Mouse (Mus musculus) heart, postnatal 0 days (tissue): ENCODE data around the gene Birc5.

Experiments
- CTCF ChIP-seq: IDR thresholded peaks from 2 replicates; pipeline ENCODE4 v1.5.1; 2016; ENCODE audit warnings: antibody characterized with exemption, control low read depth, low read depth
- EP300 ChIP-seq: IDR thresholded peaks from 2 replicates; pipeline ENCODE4 v1.6.1; 2016; ENCODE audit warnings: antibody characterized with exemption, low read depth

- TF ChIP-seq CTCF, result peak; percentile 94
- TF ChIP-seq EP300, result peak; percentile 57; the same call in 1 of the 2 replicates
Measured at GRCm38 (mm10) chr11:117824060-117824969, 24.7 kb upstream of the Birc5 start.
